Mouse (Mus musculus) heart, postnatal 36 days (tissue): ENCODE results near the gene Prok1. TPM values are rescaled to one million over a fixed set of nuclear protein-coding genes. Genes with fewer than 3 reads are reported as not detected.

Experiments
- DNase-seq, 2 experiments: peaks; one replicate each; pipeline ENCODE4 v3.0.0; 2021 to 2022
- intact Hi-C: fragments of 180-260 bp; cut with DNase I; formaldehyde crosslinking; loops from one replicate; pipeline ENCODE4 v1.15.1; 2025
- total RNA-seq, 2 experiments: library from RNA; stranded (reverse); gene quantifications; 2 replicates each; pipeline ENCODE4 v1.2.3; 2021

Prok1 gene
- total RNA-seq, 2 experiments from 2014 or later = not detected

DNA sequence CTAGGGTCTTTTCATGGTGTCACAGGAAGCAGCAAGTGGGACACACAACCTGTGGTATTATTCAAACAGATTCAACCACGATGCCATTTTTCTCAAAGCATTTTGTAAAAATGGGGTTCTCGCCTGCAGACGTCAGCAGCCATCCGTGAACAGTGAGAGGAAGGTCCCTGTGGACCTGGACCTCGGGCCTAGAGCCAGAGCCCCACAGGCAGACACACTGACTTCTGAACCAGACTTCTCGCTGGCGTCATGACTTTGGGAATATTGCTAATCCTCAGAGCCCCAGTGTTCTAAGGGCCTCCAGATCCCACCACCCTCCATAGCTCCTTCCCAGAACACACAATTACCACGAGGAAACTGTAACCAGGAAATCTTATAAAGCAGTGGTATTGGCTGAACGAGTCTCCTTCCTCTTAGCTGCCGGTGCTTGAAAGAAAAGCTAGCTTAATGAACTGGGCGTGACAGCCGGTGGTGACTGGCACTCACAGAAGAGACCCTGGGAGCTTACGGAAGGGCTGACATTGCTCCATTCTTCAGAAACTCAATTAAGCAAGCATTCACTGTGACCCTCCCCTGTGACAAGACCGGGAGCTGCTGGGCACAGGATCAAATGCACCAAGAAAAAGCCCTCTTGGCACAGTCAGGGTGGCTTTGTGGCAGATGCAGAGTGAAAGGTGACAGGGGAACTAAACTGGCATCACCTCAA, 2.0 kb upstream of the Prok1 start:
- no peak for DNase-seq
- intact Hi-C loops = no loop called here

DNA sequence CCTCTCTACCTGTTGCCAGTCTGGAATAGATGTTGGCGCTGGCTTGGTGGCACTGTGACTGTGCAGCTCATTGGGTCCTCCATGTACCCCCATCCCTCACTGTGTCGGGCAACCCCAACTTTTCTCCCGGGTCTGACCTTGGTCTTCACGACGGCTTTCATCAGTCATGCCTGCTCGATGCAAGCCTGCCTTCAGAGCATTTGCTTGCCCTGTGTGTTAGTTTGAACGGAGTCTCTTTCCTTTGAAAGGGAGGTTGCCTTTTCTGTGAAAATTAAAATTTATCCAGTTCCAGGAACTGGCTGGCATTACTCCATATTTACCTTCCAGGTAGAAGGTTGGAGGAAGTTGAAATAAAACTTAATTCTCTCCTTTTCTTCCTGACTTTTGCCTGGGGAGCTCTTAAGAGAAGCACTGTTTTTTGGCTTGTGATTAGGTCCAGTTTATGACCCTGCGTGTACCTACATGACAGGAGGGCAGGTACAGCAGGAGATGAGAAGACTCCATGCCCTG, 981 bp downstream of the Prok1 start:
- intact Hi-C loops = no loop called here
- no peak for DNase-seq

DNA sequence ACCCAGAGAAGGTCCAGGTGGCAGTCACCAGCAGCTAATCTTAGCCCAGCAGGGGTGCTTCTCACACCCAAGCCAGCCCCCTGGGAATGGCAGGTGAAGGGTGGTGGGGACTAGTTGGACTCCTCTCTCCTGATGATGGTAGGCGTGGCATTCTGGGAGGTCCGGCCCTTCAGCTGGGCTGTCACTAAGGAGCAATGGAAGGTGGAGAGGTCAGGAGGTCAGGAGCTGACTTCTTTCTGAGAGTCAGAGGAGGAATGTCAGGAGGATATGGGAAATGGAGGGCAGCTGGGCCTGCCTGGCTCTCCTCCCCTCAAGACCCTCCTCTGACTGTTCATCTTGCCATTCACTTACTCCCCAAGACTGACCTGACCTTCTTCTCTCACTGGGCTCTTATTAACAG, 1.5 kb downstream of the Prok1 start:
- no peak for DNase-seq
- intact Hi-C loops = no loop called here

DNA sequence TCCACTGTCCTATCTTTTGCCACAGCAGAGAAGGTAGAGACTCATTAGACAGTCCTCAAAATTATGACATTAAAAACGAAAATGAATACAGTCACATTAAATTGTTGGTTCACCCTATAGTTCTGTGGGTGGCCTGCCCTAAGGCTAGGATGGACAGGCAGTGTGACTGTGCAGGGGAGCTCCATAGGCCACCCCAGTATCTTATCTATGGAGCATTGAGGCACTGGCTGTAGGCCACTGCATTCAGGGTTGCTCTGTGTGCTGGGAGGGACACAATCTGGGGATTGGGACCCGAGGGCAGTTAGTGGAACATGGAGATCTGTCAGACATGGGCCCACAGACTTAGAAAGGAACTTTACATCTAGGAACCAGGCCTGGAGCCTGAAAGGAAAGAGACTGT, 5.6 kb downstream of the Prok1 start:
- intact Hi-C loops = loop anchor here (1.0 to 5.0 kb wide), 4 partner anchors 27 to 232 kb away; no protein-coding TSS in a partner anchor
- no peak for DNase-seq

DNA sequence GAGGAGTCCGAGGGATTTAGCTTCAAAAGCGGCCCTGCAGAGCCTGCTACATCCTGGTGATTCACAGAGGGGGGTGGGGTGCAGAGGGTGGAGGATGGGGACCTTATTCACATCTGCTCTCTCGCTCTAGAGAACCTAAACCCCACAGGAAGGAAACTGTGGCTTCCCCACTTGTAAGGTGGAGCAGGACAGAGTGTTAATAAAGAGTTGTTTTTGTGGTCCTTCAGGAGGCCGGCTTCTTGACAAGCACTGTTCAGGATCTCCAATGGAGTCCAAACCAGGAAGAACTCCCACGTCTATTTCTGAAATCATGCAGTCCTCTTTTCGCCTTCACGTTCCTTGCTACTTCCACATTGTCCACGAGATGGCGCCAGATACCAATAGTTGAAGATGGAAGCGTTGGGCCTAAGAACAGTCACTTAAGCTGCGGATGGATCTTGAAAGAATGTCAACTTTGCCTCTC, 6.1 kb downstream of the Prok1 start:
- intact Hi-C loops = loop anchor here (1.0 to 5.0 kb wide), 4 partner anchors 27 to 233 kb away; no protein-coding TSS in a partner anchor
- DNase-seq = peak; percentile 85 to 91

DNA sequence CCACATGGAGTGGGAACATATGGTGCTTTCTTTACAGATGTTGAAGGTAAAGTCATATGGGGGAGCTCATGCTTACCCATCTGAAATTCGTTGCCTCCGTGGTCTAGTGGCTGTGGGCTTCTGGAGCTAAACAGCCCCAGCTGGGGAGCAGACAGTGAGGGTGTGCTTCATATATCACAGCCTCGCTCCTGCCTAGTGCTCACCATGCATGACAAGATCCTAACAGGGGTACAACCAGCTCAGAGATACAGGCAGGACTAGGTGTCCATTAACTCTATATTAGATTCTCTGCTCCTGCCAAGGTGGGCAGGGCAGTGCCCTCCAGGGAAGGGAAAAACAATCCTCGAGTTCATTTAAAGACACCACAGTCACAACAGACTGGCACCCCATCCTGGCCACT, 8.3 kb downstream of the Prok1 start:
- no peak for DNase-seq
- intact Hi-C loops = loop anchor here (5.0 kb wide), 1 partner anchor 126 kb away; no protein-coding TSS in a partner anchor

DNA sequence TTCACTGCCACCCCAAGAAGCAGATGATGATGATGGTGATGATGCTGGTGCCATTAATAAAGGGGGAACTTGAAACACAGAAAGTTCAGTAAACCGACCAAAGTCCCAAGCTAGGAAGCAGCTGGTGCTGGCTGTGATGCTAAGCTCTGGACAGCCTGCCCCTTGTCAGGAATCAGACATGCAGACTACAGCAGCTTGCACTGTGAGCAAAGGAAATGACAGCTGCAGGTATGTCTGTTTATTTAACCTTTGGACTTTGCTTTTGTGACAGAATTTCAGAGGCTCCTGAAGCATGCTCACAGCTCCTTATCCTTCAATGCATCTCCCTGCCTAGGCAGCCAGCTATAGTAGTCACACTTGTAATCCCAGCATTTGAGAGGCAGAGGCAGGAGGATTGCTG, 9.0 kb downstream of the Prok1 start, which contains the start of gene A630076J17Rik:
A630076J17Rik (plus strand) TSS at position 88 of the 400 bp plus-strand sequence.
- DNase-seq = no peak
- intact Hi-C loops = loop anchor here (5.0 kb wide), 1 partner anchor 127 kb away; no protein-coding TSS in a partner anchor

DNA sequence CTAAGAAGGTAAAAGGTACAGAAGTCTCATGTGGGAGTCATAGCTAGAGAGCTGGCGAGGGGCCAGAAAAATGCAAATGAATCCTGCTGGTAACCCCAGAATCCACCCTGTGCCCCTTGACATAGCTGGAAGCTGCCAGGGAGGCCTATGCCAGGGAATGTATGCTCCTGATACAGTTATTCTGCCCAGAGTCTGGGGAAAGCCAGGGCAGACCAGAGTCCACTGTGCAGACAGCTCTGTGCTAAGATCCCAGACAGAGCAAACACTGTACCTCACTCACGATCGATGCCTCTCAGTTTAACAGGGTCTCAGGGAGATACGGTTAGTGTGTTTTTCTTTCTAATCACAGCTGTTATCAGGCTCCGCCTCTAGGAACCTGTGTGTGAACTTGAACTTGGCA, 9.7 kb downstream of the Prok1 start:
- DNase-seq = no peak
- intact Hi-C loops = loop anchor here (5.0 kb wide), 1 partner anchor 127 kb away; no protein-coding TSS in a partner anchor

DNA sequence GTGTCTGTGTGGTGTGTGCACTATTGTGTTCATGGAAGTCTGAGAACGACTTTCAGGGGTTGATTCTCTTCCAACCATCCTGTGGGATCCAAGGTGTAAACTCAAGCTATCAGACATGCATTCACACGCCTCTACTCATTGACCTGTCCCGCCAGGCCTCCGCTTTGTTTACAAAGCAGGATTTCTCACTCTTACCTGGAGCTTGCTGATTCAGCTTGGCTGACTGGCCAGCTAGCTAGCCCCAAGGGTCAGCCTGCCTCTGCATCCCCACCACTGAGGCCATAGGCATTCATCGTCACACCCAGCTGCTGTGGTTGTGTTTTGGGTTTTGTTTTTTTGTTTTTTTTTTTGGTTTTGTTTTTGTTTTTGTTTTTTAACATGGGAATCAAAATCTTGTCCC, 10.3 kb downstream of the Prok1 start:
- intact Hi-C loops = no loop called here
- no peak for DNase-seq

DNA sequence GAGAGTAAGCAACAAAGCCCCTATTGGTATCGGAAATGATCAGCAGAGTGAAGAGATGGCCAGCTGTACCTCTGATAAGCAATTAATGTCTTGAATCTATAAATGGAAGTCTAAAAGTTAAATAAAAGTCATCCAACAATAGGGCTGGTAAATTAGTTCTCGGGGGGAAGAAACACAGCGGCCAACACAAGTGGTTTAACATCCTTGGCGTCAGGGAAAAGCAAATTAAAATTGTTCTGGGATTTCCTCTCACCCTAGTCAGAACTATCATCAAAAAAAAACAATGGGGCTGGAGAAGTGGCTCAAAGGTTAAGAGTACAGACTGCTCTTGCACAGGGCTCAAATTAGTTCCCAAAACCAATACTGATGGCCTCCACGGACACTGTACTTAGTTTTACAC, 13.7 kb downstream of the Prok1 start:
- no peak for DNase-seq
- intact Hi-C loops = no loop called here

DNA sequence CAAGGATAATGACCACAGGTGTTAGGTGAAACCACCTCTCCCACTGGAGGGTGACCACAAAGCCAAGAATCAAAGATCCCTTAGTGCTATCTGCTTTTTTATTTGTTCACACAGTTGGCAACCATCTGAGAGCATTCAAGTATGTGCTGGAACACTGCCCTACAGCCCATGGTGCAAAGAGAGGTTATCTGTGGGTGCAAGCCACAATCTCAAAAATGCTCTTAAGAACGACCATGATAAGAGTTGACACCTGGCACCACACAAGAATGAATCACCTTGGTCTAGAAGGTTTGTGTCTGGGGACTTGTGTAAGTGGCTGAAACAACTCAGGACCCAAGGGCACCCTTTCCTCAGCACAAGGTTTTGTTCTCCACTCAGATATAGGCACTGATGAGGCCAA, 16.3 kb downstream of the Prok1 start:
- intact Hi-C loops = no loop called here
- DNase-seq = no peak

DNA sequence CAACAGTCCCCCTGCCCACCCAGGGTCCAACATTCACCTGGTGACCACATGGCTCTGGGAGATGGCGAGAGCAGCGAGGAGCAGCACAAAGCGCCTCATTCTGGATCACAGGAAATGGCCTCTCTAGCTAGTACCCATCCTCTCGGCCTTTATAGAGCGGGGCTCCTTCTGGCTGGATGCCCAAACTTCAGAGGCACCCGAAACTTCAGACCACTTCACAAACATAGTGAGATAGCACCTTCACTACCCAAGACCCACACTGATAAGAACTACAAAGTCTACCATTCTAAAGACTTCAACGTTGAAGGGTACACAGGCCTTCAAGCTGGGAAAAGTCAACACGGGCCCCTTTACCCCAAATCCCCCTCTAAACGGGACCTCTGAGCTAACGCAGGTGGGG, 17.9 kb downstream of the Prok1 start, which contains the start of gene Cym:
Cym (minus strand) TSS at position 125 of the 400 bp plus-strand sequence.
- intact Hi-C loops = no loop called here
- no peak for DNase-seq

DNA sequence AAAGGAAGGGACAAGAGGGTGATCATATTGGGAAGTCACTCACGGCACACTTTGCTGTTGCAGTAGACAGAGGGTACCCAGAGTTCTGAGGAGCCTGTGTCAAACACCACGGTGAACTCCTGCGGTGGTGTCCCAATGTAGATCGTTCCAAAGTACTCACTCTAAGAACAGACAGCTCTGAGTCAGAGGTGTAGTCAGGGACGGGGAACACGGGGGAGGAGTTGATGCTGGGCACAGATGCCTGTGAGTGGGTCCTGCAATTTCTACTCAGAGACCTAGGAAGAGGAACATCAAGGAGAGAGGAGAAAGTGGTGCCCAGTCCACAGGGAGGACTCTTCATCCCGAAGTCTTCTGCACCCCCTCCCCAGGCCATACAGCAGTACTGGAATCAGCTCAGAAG, 20.9 kb downstream of the Prok1 start:
- DNase-seq = no peak
- intact Hi-C loops = no loop called here

DNA sequence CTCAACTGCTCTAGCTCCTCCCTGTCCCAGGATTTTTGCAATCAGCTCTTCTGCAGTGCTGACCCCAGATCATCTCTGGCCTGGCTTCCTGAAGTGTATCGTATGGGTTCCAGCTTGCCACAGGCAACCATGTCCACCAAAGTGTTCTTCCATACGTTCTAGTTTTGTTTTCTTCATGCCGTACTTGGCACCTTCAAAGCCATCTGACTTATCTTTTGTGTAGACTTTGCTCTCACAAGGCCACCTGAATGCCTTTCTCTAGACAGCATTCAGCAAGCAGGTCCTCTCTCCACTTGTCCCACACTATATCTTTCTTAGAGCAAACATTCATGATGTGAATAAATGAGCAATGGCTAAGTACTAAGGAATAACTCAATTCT, 22.4 kb downstream of the Prok1 start:
- intact Hi-C loops = no loop called here
- no peak for DNase-seq

DNA sequence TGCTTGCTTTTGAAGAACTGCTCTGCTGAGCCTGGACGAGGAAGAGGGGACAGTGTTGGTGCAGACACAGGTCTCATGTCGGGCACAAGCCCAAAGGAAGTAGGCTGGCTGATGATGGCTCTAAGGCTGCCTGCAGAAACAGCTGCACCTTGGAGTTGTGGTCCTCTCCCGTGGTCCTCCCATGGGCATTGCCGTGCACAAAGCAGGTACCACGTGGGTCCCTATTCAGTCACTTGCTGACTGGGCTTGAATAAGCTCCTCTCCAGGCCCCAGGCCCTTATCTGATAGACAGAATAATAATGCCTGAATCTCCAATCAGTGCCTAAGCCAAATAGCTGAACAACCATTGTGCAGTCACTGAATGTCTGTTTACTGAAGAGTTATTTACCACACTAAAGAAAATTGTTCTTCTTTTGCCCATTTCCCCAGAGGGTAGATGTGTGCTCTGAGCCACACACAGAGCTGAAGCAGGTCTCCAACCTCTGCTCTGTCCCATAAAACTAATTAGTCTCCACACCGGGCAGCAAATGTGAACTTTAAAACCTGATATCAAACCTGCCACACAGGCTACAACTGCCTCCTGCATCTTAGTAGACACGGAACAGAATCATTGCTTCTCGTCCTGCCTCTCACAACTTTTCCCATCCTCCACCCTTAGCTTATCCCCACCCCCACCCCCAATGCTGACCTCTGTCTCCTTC, 23.0 kb downstream of the Prok1 start:
- intact Hi-C loops = no loop called here

DNA sequence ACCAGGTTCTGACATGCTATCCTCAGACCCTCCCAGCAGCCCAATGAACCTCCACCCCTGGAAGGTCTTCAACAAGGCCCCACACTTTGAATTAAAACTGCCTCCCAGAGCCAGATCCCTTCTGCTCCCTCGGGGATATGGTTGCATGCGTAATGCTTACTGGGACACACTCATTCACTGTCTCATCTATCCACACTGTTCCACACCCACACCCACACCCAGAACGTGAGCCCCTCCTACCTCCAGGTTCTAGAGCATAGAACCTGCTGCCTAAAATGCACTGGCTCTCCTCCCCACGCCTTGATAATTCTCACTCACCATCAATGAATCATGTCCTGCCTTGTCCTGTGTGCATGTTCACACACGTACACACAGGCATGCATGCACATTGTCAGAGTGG, 24.9 kb downstream of the Prok1 start:
- DNase-seq = no peak
- intact Hi-C loops = no loop called here

More for the DNA sequence above, 23.0 kb downstream of the Prok1 start:
- DNase-seq = no peak

DNA sequence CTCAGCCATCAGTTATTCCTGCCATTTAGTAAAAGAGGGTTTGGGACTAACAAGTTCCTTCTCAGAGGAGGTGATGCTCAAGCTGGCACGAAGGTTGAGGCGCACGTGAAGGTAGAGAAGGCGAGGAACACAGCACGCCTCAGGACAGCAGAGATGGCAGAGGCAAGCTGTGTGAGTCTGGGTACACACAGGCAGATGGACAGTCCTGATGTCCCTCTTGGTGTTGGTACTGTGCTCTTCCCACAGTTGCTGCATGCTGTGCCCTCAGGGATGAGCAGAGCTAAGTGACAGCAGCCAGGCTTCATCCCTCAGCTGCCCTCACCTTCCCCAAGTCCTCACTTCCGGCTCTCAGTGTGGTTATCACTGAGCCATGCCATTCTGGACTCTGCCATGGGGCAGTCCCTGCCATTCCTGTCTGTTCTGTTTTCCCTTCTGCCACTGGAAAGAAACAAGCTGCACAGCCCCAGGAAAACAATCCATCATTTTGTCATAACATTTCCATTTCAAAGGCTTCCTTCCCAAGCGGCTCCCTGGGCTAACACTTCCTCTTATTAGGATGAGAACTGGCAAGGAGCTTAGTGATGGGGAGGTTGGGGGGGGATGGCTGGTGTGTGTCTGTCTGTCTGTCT, 31.8 kb downstream of the Prok1 start:
- DNase-seq = no peak

DNA sequence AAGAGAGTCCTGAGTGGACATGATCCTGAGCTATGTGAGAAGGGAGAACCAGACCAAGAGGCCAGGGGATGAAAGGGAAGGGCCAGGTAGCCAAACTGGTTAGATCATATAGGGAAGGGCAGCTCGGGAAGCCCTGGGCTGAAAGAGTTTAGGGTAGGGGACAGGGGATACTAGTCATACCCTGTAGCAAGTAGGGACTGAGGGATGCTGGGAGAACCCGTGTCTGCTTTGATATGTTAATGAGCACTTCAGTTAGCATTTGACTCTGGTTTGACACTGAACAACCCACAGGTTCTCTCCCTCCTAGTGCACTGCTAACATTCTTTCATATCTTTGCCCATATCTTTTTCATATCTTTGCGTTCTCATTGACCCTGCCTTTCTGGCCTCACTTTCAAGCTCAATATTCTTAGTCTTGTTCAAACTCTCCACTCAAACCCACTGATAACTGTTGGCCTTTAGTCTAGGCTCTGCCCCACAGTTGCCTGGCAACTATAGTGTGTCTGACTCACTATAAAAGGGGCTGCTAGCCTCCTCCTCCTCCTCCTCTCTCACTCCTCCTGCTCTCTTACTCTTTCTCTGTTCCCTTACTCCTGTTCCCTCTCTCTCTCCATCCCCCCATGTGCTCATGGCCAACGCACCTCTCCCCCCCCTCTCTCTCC, 32.9 kb downstream of the Prok1 start:
- no peak for DNase-seq
- intact Hi-C loops = loop anchor here (1.0 to 2.0 kb wide), 3 partner anchors 26 to 260 kb away; no protein-coding TSS in a partner anchor

More for the DNA sequence above, 31.8 kb downstream of the Prok1 start:
- intact Hi-C loops = loop anchor here (2.0 kb wide), 1 partner anchor 25 kb away; no protein-coding TSS in a partner anchor

DNA sequence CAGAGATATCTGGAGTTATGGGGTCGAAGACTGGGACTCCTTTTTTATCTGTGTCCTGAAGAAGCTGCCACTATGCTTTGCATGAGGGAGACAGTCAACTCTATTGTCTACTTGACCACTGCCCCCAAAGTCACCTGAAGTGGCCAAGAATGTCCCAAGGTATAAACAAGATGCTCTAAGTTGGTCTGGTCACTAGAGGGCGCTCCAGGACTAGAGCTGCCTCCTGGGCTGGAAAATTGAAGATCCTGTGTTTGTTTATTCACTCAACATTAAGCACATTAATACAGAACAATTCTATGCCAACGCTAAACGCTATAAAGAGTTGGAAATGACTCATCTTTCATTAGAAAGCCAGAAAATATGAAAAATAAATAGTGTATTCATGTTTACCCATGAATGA, 33.5 kb downstream of the Prok1 start:
- intact Hi-C loops = loop anchor here (1.0 to 2.0 kb wide), 3 partner anchors 27 to 260 kb away; no protein-coding TSS in a partner anchor
- DNase-seq = peak; percentile 79 to 84

DNA sequence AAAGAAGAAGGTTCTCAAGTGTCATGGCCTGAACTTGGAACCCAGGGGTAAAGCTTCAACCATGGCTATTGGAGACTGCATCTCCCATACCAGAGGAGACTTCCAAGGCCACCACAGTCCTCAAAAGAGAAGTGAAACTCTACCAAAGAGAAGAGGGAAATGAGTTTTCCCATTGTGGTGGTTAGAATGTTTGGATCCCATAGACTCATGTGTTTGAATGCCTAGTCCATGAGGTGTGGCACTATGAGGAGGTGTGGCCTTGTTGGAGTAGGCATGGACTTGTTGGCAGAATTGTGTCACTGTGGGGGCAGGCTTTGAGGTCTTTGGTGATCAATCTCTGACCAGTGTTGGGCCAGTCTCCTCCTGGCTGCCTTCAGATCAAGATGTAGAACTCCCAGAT, 34.3 kb downstream of the Prok1 start:
- intact Hi-C loops = no loop called here
- no peak for DNase-seq
